Mouse (Mus musculus) frontal cortex, postnatal 25 days (tissue): ENCODE measurements around the gene Prss2.
"Not testable (repeated sequence)": the region's sequence is repeated elsewhere in the genome, so short reads cannot be mapped to it uniquely, and the experiment has no call there.

Source experiments
- DNase-seq, 2 experiments: peaks; one replicate each; pipeline ENCODE4 v3.0.0; 2022; ENCODE audit warnings: low spot score in 2 of 2

The Prss2 gene

DNA sequence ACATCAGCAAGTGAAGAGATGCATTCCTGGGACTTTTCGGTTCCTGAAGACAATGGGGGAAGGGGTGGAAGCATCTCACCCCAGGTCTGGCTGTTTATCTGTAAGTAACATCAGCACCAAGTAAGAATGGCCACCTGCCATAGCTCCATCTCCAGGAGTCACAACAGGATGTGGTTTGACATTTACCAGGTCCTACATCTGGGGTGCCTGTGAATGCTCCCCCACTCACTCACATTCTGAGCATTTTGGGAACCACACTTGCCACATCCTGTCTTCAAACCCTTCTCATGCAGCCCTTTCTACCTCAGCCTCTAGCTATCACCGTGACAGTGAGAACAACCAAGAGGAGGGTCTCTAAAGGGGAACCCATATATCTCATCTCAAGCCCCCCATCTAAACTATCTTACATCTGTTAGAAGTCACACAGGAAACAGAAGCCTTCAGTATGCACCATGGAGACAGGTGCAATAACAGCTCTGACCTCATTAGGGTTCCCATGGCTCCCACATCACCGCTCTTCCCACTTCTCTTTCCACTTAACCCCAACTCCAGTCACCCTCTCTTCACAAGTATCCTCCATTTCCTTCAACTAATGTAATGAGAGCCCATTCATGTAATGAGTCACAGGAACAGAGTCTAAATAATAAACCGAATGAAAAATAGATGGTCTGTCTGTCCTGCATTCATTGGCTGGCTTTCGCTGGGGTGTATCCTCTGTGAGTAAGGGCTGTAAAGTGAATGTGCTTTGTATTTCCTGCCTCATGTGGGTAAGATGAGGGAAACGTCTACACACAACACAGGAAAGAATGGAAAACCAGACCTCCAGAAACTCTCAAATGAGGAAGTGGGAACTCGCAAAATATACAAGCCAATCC, 32.9 kb downstream of the Prss2 start:
- DNase-seq = no peak

DNA sequence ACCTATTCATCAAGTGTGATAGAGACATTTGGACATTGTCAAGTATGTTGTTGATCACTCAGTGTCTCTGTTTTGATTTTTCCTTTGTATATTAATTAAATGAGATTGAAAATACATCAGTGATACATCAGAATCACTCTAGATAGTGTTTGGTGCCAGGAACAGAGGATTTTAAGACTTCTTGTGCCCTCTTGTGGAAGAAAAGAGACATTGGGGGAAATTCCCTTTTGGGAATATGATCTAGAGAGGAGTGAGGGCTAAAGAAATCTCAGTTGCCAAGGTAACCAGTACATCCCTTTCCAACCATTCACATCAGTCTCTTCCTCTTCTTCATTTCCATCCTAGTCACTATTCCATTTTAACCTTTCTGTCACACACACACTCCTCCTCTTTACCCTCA, 34.8 kb downstream of the Prss2 start:
- no peak for DNase-seq

DNA sequence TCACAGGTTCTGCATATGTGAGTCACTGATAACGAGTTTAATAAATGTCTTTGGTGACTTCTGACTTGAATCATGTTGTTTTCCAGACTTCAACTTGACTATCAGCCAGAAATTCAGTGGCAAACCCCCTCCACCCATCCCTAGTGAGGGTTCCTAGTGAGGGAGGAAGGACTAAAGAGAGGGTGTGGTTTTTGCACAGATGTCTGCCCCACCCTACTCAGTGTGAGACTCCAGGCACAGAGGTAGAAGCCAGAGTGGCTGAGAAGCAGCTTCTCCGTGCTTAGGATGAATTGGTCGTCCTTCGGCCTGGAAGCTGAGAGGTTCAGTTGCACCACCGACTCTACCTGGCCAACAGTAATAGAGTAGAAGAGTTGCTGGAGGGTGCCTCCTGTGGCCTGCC, 35.9 kb downstream of the Prss2 start:
- DNase-seq = no peak

DNA sequence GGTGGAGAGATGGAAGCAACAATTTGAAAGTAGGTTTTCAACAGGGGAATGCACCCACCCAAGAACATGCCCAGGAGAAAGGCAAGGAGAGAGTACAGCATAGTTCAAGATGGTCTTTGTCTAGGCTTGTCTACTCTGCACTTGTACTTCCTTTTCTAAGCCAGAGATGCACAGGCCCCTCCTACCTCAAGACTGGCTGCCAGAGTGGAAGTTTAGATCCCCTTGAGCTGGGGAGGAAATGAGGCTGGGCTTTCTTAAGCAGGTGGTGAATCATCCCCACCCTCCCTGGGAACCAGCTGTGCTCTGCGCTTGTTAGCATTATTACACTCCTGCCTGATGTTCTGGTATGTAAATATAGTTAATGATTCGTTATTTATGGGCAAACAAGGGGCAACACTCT, 36.7 kb downstream of the Prss2 start:
- no peak for DNase-seq

DNA sequence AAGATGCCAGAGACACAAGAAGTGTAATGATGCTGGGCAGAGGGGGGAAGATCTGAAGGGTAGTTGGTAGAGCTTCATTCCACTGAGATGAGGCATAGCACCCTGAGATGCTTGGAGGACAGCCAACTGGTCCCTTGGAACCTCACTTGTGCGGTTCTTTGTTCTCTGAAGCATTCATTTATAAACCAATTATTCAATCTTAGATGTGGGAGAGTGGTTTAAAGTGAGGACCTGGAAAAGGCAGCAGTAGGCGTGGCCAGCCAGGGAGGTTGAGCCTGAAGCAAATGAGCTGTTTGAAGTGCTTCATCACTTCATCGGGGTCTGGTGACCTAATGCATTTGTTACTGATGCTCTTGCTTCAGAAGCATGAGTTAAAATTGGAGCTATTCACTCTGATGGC, 37.7 kb downstream of the Prss2 start:
- no peak for DNase-seq

DNA sequence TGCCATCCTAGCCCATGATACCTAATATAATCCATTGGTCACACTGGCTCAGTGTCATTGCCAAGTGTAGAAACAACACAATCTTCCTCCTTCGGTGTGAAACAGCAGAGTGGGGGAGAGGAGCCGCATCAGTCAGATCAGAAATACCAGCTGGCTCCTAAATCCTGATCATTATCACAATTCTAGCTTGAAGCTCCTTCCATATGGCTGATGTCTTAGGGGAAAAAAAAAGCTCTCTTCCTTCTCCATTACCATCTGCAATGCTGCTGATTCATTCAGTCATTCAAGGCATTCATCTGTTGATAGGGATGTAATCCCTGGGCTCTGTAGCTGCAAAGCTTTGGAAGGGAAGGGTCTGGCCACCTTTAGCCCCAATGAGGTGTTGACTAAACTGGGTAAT, 38.7 kb downstream of the Prss2 start:
- DNase-seq = no peak

DNA sequence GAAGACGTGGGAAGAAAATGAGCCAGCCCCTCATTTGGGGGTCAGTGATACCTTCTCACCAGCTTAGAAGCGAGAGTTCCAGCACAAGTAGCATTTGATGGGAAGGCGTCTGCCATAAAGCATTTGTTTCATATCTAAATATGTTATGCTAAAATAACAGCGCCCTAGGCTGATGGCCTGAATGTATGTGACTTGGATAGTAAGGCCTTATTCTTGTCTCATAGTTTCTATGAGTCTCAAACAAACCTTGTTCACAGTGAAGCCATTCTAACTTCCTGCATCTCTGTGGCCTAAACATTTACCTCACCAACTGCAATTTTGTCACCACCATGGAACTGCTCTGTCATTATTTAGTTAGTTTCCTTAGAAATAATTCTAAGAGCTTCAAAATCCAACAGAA, 41.0 kb downstream of the Prss2 start:
- DNase-seq = no peak

DNA sequence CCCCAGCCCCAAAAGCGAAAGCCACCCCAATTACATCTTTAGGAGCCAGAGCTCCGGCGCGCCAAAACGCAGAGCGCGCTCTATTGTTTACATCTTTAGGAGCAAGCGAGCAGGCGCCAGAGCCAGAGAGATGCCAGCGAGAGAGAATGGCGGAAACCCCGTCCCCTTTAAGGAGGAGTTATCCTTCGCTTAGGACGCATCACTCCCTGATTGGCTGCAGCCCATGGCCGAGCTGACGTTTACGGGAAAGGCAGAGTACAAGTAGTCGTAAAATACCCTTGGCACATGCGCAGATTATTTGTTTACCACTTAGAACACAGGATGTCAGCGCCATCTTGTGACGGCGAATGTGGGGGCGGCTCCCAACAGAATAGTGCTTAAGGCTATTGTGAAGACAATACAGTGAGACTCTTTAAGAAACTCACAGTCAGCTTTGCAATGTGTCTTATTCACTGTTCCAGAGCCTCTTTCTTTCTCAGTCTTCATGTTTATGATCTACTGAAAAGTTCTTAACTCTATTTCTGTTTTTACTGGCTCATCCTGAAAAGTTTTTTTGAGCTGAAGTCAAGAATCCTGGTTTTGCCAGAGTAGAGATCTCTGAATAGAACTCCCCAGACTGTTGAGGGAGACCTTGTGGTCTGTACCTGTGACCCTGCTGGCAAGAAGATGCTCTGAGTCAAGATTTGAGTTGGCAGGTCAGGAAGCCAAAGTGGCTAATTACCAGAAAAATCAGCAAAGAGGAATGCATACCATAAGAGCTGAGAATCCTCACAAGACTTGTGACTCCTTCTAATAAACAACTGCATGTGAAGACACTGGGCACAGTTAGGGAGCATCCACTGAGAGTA, 41.7 kb downstream of the Prss2 start:
- DNase-seq = not testable (repeated sequence)

DNA sequence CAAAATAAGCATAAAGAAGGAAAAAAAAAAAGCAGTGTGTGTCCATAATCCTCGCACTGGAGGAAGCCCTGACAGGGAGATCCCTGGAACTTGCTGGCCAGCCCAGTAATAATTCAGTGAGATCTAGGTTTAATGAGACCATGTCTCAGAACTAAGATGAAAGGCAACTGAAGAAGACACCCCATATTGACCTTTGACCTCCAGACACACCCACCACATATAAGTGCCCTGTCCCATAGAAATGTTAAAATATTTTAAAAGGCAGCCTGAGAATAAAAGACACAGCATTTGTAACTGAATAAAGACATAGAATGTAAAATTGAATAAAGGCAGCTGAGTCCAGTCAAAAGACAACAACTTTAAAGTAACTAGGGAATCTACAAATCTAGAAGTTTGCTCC, 43.7 kb downstream of the Prss2 start:
- no peak for DNase-seq

DNA sequence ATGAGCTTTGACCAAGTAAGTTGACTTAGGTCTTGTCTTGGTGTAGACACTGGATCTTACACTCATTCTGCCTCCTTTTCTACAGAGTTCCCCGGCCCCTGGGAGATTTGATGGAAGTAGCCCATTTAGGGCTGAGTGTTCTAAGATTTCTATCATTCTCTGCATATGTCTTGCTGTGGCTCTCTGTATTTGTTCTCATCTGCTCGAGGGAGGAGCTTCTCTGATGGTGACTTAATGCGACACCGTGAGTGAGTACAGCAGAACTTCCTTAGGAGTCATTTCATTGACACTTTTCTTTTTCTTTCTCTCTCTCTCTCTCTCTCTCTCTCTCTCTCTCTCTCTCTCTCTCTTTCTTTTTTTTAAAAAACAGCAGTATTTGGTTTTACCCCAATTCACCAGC, 45.4 kb downstream of the Prss2 start:
- DNase-seq = no peak

DNA sequence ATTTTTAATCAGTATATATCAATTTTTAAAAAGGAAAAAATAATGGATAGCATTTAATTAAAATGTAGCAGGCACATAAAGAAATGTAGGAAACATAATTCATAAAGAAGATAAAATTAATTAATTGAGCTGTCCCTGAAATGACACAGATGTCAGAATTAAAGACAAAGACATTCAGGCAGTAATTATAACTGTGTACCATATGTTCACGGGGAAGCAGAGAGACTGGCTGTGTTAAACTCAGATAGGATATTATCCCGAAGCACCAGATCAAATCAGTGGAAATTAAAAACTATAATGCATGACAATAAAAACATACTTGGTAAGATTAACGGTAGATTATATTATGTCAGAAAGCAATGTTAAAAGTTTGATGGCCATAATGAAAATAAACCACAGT, 47.5 kb downstream of the Prss2 start:
- no peak for DNase-seq
